Mouse (Mus musculus) urinary bladder, postnatal 4 days (tissue): ENCODE data around the gene Kcnt1.
A peak's percentile ranks its signal among the peaks of the same experiment; 100 is the strongest.

Experiments
- DNase-seq, 2 experiments: peaks; one replicate each; pipeline ENCODE4 v3.0.0; 2021 to 2022; ENCODE audit warnings: low spot score in 2 of 2

Gene Kcnt1

DNA sequence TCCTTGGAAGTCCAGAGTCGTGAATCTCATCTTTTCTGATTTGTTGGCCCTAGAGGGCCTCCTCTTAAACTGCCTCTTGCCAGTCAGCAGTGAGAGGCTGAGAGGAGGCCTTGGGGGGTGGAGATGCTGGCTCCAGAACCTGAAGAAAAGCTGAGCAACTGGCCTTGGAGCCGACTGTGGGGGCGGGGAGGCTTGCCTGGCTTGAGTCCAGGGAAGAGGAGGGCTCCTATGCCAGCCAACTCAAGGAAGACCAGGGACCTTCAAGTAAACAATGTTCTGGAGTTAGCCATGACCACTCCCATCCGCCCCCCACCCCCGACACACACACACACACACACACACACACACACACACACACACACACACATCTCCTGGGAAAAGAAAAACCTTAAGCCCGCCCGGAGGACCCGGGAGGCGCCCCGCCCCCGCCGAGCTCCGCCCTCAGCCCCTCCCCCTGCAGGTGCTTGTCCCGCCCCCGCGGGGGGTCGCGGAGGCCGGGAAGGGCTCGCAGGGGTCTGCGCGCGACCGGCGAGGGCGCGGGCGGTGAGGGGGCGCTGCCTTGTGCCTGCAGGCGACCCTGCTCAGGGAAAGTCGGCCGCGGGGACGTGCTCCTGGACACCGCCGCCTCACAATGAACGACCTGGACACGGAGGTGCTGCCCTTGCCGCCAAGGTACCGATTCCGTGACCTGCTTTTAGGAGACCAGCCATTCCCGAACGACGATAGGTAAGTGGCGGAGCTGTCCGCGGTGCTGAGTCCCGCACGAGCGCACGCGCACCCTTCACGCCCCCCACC lies at the start of gene Kcnt1:
TSS of gene Kcnt1 (plus strand) at position 398 of the 795 bp plus-strand sequence.
- peak in 1 of 2 experiments; percentile 51 for DNase-seq

DNA sequence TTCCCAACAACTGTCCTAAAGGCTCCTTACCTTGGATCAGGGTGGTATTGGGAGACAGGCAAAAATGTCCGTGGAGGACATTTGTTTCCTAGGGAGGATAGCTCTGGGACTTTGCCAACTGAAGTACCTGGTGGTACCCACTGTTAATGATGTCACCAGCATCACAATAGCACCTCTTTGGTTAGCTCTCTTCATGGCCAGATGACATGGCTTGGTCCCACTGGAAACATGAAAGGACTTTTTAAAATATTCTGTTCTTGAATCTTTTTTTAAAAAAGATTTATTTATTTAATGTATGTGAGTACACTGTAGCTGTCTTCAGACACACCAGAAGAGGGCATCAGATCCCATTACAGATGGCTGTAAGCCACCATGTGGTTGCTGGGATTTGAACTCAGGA lies 47.8 kb upstream of the Kcnt1 start, which contains the start of gene Glt6d1:
TSS of gene Glt6d1 (minus strand) at position 101 of the 400 bp plus-strand sequence.
- DNase-seq, result peak in 1 of 2 experiments; percentile 6

GRCm38 (mm10) chr2:25822806-25823205 lies 40.7 kb upstream of the Kcnt1 start, which contains the start of gene Lcn9:
Lcn9 (plus strand) TSS chr2:25823153.
- peak in 1 of 2 experiments; percentile 46 for DNase-seq

- peak in 1 of 2 experiments; percentile 52 for DNase-seq
These were observed 38.8 kb upstream of the Kcnt1 start for GRCm38 (mm10) chr2:25824751-25825150.

DNA sequence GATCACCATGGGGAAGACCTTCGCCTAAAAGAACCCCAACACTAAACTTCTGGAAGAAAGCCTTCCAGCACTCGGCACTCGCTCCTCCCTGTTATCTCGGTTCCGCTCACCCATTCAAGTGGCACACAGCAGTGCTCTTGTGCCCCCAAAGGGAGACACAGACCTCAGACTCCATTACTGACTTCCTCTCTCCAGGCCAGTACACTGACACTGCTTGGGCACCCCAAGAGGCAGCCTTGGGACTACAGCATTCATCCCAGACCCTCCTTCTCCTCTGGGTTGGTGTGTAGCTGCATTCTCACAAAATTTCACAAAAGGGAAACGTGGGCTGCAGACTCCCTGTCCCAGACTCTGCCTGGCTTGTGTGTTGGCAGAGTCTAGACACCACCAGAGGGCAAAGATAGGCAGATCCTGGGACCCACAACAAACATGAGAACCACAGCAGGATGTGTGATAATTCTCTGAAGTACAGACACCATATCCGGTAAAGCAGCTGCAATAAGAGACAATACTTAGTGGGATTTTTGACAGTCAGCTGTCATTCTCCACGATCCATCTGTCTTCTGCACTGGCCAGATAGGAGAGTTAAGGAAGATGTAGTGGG lies 35.1 kb upstream of the Kcnt1 start:
- DNase-seq, result no peak

DNA sequence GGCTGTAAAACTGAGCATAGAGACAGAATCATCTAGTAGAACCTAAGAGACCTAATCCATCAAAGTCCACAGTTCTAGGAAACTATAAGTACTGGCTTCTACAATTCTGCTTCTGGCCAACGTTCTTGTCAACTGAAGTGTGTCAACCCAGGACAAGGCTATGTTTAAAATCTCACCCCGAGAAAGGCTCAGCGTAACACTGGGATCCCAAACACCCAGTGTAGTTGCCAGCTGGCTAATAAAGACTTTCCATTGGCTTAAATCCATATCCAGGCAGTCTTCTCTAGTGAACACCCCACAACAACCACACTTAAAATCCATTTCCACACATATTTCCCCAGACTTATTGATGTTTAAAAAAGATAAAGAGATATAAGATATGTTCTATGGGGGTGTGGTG lies 32.7 kb upstream of the Kcnt1 start:
- no peak for DNase-seq

DNA sequence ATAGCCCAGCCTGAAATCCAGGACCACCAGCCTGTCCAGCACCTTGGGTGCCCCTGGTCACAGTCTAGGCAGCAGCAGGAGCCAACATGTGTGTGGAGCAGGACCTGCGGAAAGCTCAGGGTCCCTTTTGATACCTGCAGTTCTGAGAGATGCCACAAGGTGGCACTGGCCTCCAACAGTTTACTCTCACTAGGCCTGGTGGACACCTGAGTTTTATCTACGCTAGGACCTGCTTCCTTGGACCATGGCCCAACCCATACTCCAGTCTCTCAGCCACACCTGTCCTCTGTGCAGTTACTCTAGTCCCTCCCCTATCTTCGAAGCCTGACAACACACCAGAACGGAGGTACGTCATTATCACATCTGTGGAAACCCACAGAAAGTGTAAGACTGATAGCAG lies 27.2 kb upstream of the Kcnt1 start:
- peak; percentile 49 to 75 for DNase-seq

- no peak for DNase-seq
These were observed 21.4 kb upstream of the Kcnt1 start for GRCm38 (mm10) chr2:25842161-25842560.

DNA sequence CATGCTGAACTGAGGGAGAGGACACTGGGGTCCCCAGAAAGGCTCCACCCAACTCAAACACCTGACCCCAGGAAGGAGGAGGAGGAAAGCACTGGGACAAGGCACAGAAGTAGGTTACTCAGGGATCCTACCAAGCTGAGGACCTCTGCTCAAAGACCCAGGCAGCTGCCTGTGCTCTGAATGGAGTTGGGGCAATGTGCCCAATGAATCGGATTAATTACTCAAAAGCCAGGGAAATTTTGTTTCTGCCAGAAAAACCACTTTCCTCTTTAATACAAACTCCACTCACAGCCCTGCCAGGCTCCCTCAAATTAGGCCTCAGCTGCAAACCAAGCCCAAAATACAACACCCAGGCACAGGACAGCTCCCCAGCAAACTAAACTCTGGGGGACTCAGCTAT lies 20.8 kb upstream of the Kcnt1 start:
- no peak for DNase-seq

DNA sequence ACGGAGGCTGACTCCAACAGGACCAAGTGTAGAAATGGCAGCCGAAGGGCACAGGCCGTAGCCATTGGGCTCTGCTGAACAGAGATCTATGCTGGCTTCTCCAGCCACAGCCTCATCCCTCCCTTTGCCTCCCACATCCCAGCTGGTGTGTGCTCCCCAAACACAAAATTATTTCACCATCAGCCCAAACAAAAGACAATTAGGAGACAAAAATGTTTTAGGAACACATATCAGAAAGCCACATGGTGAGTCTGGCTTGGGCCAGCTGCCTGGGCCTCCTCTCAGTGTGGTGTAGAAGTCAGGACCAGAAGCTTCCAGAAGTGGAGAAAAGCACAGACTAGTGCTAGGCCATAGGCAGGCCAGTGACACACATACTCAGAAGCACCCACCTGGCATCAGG lies 19.4 kb upstream of the Kcnt1 start:
- no peak for DNase-seq

DNA sequence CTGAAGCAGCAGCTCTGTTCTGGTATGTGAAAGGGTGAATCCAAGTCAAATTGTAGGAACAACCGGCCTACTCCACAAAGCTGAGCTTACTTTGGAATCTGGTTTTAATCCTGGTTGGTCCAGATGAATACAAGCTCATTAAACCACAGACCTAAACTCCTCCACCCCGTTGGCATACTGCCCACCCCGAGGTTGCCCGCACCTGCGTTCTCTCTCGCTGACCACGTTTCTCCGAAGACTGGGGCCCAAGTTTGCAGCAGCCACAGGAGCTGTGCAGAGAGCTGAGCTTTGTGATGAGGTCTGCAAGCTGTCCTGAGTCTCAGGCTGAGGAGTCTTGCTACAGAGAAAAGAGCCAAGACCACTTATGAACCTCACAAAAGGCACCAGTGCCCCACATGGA lies 17.0 kb upstream of the Kcnt1 start:
- no peak for DNase-seq

- DNase-seq, result no peak
These were observed 16.3 kb upstream of the Kcnt1 start, which contains the start of gene Sohlh1 for GRCm38 (mm10) chr2:25847226-25847625. Sohlh1 (minus strand) TSS chr2:25847248.

GRCm38 (mm10) chr2:25850330-25850729 lies 13.2 kb upstream of the Kcnt1 start:
- no peak for DNase-seq

- DNase-seq, result peak in 1 of 2 experiments; percentile 61
These were observed 10.9 kb upstream of the Kcnt1 start for GRCm38 (mm10) chr2:25852626-25853025.

- DNase-seq, result no peak
These were observed 9.5 kb upstream of the Kcnt1 start for GRCm38 (mm10) chr2:25853998-25854397.

DNA sequence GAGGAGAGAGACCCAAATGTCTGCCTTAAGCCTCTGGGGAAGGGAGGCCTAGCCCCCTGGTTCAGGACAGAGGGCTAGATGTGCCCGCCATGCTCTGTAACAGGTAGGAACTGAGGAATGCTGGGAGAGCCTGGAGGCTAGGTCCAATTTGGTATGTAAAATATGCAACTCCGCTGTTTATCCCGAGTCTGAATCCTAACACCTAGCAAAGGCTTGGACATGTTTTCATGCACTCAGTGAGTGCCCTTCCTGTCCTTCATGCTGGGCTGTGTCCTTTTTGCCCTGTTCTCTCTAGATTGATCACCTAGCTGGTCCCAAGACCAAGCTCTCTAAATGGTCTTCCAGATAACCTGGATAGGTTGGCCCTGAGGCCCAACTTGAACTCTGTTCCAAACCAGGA lies 3.6 kb upstream of the Kcnt1 start:
- no peak for DNase-seq

DNA sequence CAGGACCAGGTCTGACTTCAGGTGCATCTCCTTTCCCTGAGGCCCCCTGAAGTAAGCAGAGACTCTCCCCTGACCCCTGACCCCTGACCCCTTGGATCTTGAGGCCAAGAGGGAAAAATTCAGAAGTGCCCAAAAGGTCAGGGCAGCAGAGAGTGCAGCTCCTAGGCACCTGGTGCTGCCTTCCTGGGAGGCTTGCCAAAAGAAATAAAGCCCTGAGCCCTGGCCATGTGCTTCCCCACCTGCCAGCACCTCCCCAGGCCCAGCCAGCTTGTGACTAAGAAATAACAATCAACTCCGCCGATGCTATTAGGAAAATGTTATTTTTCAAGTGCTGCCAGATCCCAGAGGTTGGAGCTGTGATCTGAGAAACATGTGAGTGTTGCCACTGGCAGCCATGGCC lies 1.5 kb upstream of the Kcnt1 start:
- no peak for DNase-seq

- DNase-seq, result no peak
These were observed 751 bp upstream of the Kcnt1 start for GRCm38 (mm10) chr2:25862696-25863270.

DNA sequence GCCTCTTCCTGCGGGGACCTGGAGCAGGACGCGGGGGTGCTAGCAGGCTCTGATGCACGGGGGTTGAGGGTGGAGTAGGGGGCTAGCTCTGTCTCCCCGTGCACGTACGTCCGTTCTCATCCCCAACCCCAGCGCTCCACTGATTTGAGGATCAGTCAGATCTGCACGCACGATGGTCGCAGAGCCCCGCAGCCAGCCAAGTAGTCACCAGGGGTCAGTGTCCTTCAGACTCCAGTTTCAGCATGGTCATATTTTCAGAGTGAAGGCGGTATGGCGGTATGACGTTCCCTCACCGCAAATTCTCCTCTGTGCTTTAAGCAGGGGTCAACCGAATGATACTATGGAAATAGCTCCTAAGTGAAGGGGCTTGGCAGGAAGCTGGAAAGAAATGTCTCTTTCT lies 696 bp downstream of the Kcnt1 start:
- no peak for DNase-seq

GRCm38 (mm10) chr2:25865412-25865811 lies 1.9 kb downstream of the Kcnt1 start:
- DNase-seq, result no peak

DNA sequence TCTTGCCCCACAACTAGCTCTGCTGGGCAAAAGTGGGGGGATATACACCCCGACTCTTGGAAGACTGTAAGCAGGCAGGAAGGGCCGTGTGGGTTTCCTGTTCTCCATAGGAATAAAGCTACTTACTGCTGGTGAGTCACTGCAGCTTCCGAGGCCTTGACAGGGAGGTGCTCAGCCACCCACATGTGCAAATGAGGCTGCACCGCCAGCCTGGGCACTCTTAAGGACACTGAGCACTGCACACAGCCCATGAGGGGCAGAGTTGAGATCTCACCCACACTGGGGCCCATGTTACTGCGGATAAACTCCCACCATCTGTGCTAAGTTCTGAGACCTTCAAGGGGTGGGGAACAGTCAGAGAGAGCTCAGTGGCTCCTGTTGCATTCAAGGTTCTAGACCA lies 3.1 kb downstream of the Kcnt1 start:
- no peak for DNase-seq

GRCm38 (mm10) chr2:25877250-25877735 lies 13.8 kb downstream of the Kcnt1 start:
- no peak for DNase-seq
